Mouse (Mus musculus) lung, adult 2 months (tissue): ENCODE measurements around the gene Pkp4. TPM values are rescaled to one million over a fixed set of nuclear protein-coding genes. Genes with fewer than 3 reads are reported as not detected.

ENCODE experiments used
- DNase-seq: peaks from one replicate; pipeline ENCODE4 v3.0.0; 2022
- H3K4me1 ChIP-seq: fragments of 200-500 bp; 2 replicates; pipeline ENCODE4 v1.6.1; 2011; ENCODE audit warnings: low read length; ENCODE audit not compliant: control insufficient read depth, insufficient read depth
- H3K4me3 ChIP-seq: fragments of 200-500 bp; replicated peaks from 2 replicates; pipeline ENCODE3; 2011; ENCODE audit warnings: low read depth, mild to moderate bottlenecking, control low read depth, low read length; ENCODE audit errors: extremely low read depth
- CTCF ChIP-seq: fragments of 200-500 bp; IDR thresholded peaks from 2 replicates; pipeline ENCODE4 v1.5.1; 2011; ENCODE audit warnings: mild to moderate bottlenecking, low read length, control low read depth; ENCODE audit not compliant: insufficient read depth
- POLR2A ChIP-seq: fragments of 200-500 bp; IDR thresholded peaks from 2 replicates; pipeline ENCODE4 v1.6.1; 2011; ENCODE audit warnings: low read depth, mild to moderate bottlenecking, control low read depth, low read length, borderline replicate concordance; ENCODE audit errors: extremely low read depth
- WGBS: fragments of 180-500 bp; shearing (Covaris S2); methylation state at CpG from one replicate; pipeline ENCODE4 v1.1.7; 2018; 5-methylcytosine and 5-hydroxymethylcytosine counted together
- polyA plus RNA-seq: library from polyadenylated mRNA; depleted of rRNA; stranded (reverse); fragments of >200 nt; gene quantifications from 2 replicates; pipeline ENCODE4 v1.2.3, GENCODE M21; 2012

Pkp4 gene
- polyA plus RNA-seq, 1 experiment = 76.2 TPM

DNA sequence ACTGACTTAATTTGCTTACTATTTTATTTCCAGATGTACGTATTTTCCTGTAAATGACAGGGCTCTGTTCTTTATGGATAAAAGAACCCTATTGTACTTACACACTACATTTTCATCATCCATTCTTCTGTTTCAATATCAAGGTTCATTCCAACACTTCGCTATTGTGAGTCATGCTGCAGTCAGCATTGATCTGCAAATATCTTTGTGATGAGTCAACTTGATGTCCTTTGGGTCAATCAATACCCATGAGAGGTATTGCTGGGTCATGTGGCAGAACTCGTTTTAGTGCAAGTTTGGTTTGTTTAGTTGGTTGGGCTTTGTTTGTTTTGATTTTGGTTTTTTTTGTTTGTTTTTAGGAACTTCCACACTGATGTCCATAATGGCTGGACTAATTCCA lies 88.2 kb downstream of the Pkp4 start:
- TF ChIP-seq CTCF (no peak), POLR2A (no peak)
- Histone ChIP-seq H3K4me3 (no peak overlapping the region), H3K4me1 (no peaks in the 10 kb centered on the region)
- 74% methylated on average over 3 of the region's 3 CpGs for WGBS
- no peak for DNase-seq

DNA sequence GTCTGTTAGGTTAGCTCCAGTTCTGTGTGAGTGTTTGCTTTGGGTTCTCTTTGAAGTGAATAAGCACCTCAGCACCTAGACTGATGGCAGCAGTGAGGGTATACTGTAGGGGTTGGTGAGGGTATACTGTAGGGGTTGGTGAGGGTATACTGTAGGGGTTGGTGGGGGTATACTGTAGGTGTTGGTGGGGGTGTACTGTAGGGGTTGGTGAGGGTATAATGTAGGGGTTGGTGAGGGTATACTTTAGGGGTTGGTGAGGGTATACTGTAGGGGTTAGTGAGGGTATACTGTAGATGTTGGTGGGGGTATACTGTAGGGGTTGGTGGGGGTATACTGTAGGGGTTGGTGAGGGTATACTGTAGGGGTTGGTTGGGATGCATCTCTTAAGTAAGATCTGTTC lies 92.2 kb downstream of the Pkp4 start:
- no peak for TF ChIP-seq POLR2A
- TF ChIP-seq CTCF = no peak
- no peak for DNase-seq
- Histone ChIP-seq H3K4me3 (no peak overlapping the region), H3K4me1 (no peaks in the 10 kb centered on the region)

DNA sequence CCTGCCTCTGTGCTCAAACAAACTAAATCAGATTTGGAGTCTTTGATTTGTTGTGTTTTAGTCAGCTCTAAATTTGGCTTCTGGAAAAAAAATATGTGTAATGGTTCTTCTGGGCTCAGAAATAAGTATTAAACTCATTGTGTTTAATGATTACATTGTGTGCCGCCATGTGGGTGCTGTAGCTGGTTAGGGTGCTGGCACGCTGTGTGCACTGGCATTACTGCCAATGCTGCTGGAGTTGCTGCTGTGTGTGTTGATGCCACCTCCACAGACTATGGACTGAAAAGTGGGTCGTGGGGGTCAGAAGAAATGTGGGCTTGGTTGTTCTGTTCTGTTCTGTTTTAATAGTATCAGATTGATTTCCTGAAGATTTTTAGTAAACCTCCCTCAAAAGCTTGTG lies 92.8 kb downstream of the Pkp4 start:
- 91% methylated on average over 3 of the region's 3 CpGs for WGBS
- Histone ChIP-seq H3K4me3 (no peak overlapping the region), H3K4me1 (no peaks in the 10 kb centered on the region)
- TF ChIP-seq CTCF (no peak), POLR2A (no peak)
- no peak for DNase-seq

DNA sequence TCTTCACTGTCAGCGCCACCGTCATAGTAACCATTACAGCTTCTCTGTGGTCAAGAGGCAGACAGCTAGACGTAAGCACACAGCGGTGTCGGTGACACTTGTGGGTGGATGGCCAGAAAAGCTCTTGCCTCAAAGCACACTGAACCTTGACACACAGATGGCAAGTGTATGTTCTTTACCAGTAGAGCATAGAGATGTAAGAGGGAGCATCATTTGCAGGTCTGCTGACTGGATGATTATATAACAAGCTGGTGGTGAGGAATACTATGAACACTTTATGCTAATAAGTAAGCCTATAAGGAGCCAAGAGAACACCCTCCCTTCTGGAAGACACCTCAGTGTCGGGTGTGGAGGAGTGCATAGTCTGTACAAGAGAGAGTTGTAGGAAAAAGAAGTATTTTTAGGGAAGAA lies 98.2 kb downstream of the Pkp4 start:
- TF ChIP-seq CTCF (no peak), POLR2A (no peak)

DNA sequence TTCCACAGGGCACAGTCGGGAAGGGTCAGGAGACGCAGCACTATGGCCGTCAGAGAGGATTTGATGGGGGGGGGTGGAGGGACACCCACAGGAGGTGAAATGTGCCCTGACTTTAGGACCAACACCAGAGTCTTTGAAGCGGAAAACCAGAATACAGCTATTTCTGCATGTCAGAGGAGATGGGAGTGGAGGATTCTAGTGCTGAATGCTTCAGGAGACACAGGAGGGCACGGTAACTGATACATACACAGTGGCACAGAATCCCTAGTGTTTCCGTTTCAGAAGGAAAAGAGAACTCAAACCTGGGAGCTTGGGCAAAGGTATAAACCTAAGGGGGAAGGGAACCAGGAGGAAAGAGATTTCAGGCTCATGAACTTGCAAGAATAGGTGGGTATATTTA lies 98.7 kb downstream of the Pkp4 start:
- TF ChIP-seq CTCF (no peak), POLR2A (no peak)
- Histone ChIP-seq H3K4me3 (no peak overlapping the region), H3K4me1 (no peaks in the 10 kb centered on the region; the same call in 1 of the 2 replicates)
- no peak for DNase-seq
- WGBS = 92% methylated on average over 6 of the region's 6 CpGs

More for the DNA sequence above, 98.2 kb downstream of the Pkp4 start:
- 77% methylated on average over 6 of the region's 6 CpGs for WGBS
- DNase-seq = no peak
- Histone ChIP-seq H3K4me1 (no peaks in the 10 kb centered on the region; the same call in 1 of the 2 replicates), H3K4me3 (no peak overlapping the region)

DNA sequence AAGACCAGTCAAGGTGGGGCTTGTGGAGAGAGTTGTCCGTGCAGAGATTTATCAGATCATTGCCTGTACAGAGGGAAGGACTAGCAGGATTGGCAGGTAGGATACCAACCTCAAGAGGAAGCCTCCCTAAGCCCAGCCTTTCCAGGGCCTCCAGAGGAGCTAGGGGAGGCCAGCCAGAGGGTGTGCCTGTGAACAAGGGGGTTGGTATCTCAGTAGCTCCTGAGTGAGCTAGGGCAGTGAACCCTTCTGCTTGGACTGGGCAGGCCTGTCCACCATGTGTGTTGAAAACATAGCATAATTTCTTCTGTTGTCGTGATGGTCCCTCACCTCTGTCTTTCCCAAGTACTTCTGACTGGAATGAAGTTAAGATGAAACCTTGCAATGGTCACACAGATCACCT lies 100.6 kb downstream of the Pkp4 start:
- no peaks in the 10 kb centered on the region; the same call in 1 of the 2 replicates for H3K4me1 ChIP-seq
- TF ChIP-seq POLR2A (no peak), CTCF (no peak)
- WGBS = 73% methylated on average over 2 of the region's 2 CpGs
- no peak overlapping the region for H3K4me3 ChIP-seq
- DNase-seq = no peak

DNA sequence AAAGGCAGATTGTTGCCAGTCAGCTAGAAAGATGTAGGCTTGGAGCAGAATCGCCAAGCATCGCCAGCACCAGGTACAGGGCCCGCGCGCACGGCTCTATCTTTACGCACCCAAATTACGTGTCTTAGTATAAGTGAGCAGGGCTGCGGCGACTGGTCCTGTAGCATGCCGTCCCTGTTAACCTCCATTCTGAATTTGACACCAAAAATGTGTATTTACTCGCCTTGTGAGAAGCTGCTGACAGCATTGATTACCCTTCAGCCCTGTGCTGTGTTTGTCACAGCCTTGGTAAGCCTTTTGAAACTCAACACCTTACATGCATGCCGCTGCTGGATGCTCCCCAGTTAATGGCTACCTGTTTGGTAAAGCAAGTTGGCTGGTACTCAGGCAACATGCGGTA lies 105.8 kb downstream of the Pkp4 start:
- 95% methylated on average over 14 of the region's 14 CpGs for whole genome bisulfite sequencing
- TF ChIP-seq CTCF (no peak), POLR2A (no peak)
- H3K4me1 ChIP-seq = no peaks in the 10 kb centered on the region; the same call in 1 of the 2 replicates
- no peak for DNase-seq
- no peak overlapping the region for H3K4me3 ChIP-seq

DNA sequence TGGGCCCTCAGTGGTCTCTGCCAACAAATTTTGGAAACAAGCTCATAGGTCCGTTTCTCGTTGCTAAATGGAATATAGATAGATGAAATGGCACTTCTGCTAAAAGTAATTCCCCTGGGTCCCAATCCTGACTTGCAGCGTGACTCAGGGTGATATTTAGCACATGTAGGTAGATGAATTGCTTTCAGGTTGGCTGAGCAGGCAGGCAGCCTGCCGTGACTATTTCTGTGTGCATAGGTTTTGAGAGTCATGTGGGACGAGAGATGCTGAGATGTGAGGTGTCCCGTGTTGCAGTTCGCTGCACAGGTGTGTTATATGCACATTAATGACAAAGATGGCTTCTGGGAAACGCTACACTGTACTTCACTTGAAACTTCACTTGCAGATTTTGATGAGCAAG lies 111.2 kb downstream of the Pkp4 start:
- no peak for TF ChIP-seq POLR2A
- no peak for TF ChIP-seq CTCF
- WGBS = 90% methylated on average over 8 of the region's 8 CpGs

DNA sequence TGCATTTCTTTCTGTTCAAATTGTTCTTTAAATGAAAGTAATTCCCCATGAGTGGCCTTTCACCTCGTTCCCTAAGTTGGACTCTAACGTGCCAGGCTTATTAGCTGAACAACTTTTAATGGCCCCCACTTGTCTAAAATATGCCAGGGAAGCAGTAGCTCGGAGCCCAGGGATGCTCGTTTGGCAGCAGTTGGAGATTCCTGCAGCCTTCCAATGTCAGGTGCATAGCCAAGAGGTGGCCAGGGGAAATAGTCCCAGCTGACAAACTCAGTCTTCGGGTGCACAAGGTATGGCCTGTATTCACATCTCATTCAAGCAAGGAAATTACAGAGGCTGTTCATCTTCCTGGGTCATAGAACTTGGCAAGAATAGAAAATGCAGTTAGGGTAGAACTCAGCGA lies 112.1 kb downstream of the Pkp4 start:
- TF ChIP-seq POLR2A = no peak
- no peak for TF ChIP-seq CTCF

More for the DNA sequence above, 111.2 kb downstream of the Pkp4 start:
- H3K4me3 ChIP-seq = no peak overlapping the region
- no peaks in the 10 kb centered on the region; the same call in 1 of the 2 replicates for H3K4me1 ChIP-seq
- DNase-seq = no peak

DNA sequence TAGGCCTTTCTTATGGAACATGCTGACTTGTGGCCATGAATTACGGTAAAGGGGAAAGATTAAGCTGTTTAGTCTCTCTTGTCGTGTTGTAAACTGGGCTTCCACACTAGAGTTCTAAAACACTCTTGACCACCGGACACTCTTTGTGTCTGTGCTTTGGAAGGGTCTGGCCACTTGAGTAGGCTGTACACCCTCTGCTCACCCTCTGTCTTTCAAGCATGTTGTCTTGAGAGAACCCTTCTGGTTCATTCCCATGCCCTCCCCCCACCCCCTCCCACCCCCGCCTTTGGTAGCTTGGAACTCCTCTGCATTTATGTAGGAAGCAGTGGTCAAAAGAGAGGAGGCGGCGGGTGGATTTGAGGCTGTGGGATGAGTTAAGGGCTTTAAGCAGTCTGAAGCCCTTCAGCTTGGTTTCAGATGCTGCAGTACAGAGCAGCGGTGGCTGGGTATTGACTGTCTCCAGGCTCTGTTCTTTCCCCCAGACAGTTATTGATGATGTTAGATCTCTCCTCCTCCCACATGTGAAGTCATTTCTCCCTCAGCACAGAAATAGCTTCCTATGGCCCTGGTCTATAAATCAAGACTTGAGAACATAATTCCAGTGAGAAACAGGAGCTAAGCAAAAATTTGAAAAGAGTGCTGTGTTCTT lies 120.4 kb downstream of the Pkp4 start:
- DNase-seq = no peak
- TF ChIP-seq CTCF (no peak), POLR2A (no peak)
- Histone ChIP-seq H3K4me3 (no peak overlapping the region), H3K4me1 (peaks cover 6% of the 10 kb centered on the region)
- 95% methylated on average over 7 of the region's 7 CpGs for WGBS

More for the DNA sequence above, 112.1 kb downstream of the Pkp4 start:
- no peak for DNase-seq
- Histone ChIP-seq H3K4me3 (no peak overlapping the region), H3K4me1 (no peaks in the 10 kb centered on the region; the same call in 1 of the 2 replicates)
- WGBS = 81% methylated on average over 6 of the region's 6 CpGs

DNA sequence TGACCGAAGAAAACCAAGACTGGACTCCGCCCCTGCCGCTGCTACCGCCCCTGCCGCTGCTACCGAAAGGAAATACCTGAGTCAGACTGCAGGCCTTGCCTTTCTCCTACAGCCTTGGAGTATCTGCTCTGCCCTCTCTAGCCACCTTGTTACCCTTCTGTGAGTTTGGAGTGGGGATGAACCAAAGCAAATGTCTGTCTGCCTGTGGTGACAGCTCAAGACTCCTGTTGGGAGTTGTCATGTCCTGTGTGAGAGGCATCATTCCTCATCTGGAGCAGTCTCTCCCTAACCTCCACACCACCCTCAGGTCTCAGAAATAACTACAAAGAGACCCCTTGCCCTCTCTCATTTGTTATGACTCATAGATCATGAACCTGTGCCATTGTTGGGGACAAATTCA lies 122.3 kb downstream of the Pkp4 start:
- Histone ChIP-seq H3K4me3 (no peak overlapping the region), H3K4me1 (peaks cover 8% of the 10 kb centered on the region)
- TF ChIP-seq POLR2A = no peak
- no peak for TF ChIP-seq CTCF
- no peak for DNase-seq
- 95% methylated on average over 6 of the region's 6 CpGs for WGBS
